Mouse (Mus musculus) lung, postnatal 0 days (tissue): Measurements from ENCODE around the gene Hoxb6. TPM values are rescaled to one million over a fixed set of nuclear protein-coding genes. Genes with fewer than 3 reads are reported as not detected.

Experiments
- ATAC-seq: fragments of 200-750 bp; cut with Nextera tagmentation; 2 replicates; pipeline ENCODE4 v1.8.0; 2017; ENCODE audit warnings: moderate library complexity
- DNase-seq: peaks from one replicate; pipeline ENCODE4 v3.0.0-alpha.2; 2016; ENCODE audit warnings: low spot score
- H3K27ac ChIP-seq: fragments of 300-500 bp; sonication (generic); 2 replicates; pipeline ENCODE4 v1.5.1; 2014; ENCODE audit warnings: antibody characterized with exemption, mild to moderate bottlenecking, low read length, mixed read lengths
- H3K27me3 ChIP-seq: fragments of 300-500 bp; sonication (generic); replicated peaks from 2 replicates; pipeline ENCODE4 v1.6.1; 2014; ENCODE audit warnings: low read length, mixed read lengths; ENCODE audit not compliant: insufficient read depth
- H3K36me3 ChIP-seq: fragments of 300-500 bp; sonication (generic); 2 replicates; pipeline ENCODE4 v1.6.1; 2014; ENCODE audit warnings: low read length, mixed read lengths; ENCODE audit not compliant: insufficient read depth
- H3K4me1 ChIP-seq: fragments of 300-500 bp; sonication (generic); 2 replicates; pipeline ENCODE4 v1.6.1; 2014; ENCODE audit warnings: antibody characterized with exemption, low read depth, low read length, mixed read lengths; ENCODE audit not compliant: insufficient read depth
- H3K4me2 ChIP-seq: fragments of 300-500 bp; sonication (generic); replicated peaks from 2 replicates; pipeline ENCODE4 v1.6.1; 2014; ENCODE audit warnings: low read depth, mild to moderate bottlenecking, low read length, moderate library complexity, mixed read lengths
- H3K4me3 ChIP-seq: fragments of 300-500 bp; sonication (generic); 2 replicates; pipeline ENCODE4 v1.5.1; 2014; ENCODE audit warnings: low read depth, low read length
- H3K9ac ChIP-seq: fragments of 300-500 bp; sonication (generic); replicated peaks from 2 replicates; pipeline ENCODE4 v1.6.1; 2014; ENCODE audit warnings: low read depth, mild to moderate bottlenecking
- H3K9me3 ChIP-seq: fragments of 300-500 bp; sonication (generic); 2 replicates; pipeline ENCODE4 v1.6.1; 2016; ENCODE audit warnings: low read length, mixed read lengths
- CTCF ChIP-seq: IDR thresholded peaks from 2 replicates; pipeline ENCODE4 v1.5.1; 2016; ENCODE audit warnings: antibody characterized with exemption, mild to moderate bottlenecking
- EP300 ChIP-seq: IDR thresholded peaks from 2 replicates; pipeline ENCODE4 v1.6.1; 2016; ENCODE audit warnings: antibody characterized with exemption, mild to moderate bottlenecking, control low read depth
- WGBS: fragments of 180-500 bp; shearing (Covaris S2); extraction: QIAGEN DNeasy Blood & Tissue Kit; methylation state at CpG from one replicate; pipeline ENCODE4 v1.1.7; 2014; 5-methylcytosine and 5-hydroxymethylcytosine counted together
- polyA plus RNA-seq: library from polyadenylated mRNA; unstranded; fragments of >200 nt; fragmentation: Nextera tagmentation; extraction: Ambion mirVana; gene quantifications from 2 replicates; pipeline ENCODE4 v1.2.1, GENCODE M21; 2015

Hoxb6 gene
- polyA plus RNA-seq, 1 experiment from 2014 or later, result 7.4 TPM

DNA sequence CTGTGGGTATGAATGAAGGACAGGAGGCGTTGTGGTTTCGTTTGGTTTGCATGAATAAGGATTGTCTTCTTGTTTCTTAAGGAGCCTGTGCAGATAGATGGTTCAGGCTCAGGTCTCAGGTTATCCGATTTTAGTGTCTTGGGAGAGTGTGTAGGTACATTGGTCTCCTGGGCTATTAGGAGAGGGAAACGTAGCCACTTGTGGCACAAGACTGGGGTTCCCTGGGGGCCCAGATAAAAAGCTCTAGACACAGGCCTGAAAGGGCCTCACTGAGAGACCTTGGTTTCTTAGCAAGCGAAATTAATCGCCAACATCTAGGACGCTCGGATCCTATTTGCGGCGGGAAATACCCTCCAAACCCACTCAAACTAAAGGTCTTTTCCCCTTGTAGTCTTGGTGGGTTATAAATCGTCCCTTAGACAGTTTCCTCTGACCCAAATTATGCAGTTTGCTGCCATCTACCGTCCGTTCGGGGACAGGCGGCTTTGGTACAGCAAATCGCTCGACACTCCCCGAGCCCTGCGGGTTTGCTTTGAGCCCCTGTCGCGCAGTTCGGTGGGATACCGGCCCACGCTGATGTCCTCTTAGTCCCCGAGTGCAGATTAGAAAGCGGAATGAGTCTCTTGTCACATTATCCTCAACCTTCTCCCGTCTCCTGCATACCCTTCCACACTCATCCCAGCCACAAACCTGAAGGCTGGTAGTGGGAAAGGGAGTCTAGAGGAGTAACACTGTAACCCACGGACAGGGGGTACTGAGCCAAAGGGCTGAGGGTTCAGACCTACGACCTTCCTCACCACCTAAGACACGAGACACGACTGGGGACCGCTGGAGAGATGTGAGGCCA lies 2.2 kb downstream of the Hoxb6 start:
- WGBS, result 2% methylated on average over 32 of the region's 32 CpGs
- Histone ChIP-seq H3K9ac (no peak overlapping the region), H3K27ac (no peak overlapping the region), H3K27me3 (peaks cover 72% of the 10 kb centered on the region), H3K9me3 (no peaks in the 10 kb centered on the region), H3K4me1 (no peaks in the 10 kb centered on the region), H3K4me3 (peak overlapping the region; percentile 10; the same call in 1 of the 2 replicates), H3K4me2 (peak overlapping the region; percentile 46), H3K36me3 (no peaks in the 10 kb centered on the region)
- ATAC-seq, result 0 out of 2 replicates have a peak, but pooled peaks have one; percentile 50
- TF ChIP-seq CTCF, result peak; percentile 81
- TF ChIP-seq EP300, result no peak
- DNase-seq, result peak; percentile 84

DNA sequence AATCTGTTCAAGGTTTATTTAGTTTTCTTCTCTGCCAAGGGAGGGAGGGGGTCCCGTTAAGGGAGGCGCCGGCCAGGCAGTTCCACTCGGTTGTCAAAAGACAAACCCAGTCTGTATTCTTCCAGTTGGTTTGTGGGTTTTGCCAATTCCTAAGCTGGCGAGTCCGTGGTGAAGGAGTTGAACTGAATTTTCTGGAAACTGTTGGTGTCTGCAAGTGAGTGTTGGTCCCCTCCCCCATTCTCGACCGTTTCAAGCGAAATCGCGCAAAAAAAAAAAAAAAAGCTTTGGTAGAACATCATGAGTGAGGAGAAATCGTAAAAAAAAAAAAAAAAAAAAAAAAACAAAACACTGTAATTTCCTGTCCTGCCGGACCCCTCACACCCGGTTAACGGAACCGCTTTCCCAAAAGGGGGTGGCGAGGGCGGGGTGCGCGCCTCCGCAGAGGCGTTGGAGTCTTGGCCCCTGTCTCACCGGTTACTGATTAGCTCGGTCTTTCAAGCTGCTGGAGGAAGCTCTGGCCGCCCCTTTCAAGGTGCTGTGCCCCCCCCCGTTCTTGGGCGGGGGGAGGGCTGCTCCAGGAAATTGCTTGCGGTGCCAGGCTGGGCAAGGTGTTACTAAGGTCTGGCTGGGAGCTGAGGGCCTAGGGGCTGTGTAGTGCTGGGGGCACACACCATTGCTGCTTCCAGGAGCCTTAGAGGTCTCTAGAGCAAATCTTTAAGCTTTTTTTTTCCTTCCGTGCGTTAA lies 3.0 kb downstream of the Hoxb6 start:
- Histone ChIP-seq H3K36me3 (no peaks in the 10 kb centered on the region), H3K4me2 (peak overlapping the region; percentile 46), H3K9me3 (no peaks in the 10 kb centered on the region), H3K9ac (no peak overlapping the region), H3K27me3 (peaks cover 78% of the 10 kb centered on the region), H3K4me3 (peak overlapping the region; percentile 10; the same call in 1 of the 2 replicates), H3K4me1 (no peaks in the 10 kb centered on the region), H3K27ac (no peak overlapping the region)
- WGBS, result 5% methylated on average over 30 of the region's 30 CpGs
- TF ChIP-seq EP300 (no peak), CTCF (no peak)
- DNase-seq, result no peak
- ATAC-seq, result no peak

DNA sequence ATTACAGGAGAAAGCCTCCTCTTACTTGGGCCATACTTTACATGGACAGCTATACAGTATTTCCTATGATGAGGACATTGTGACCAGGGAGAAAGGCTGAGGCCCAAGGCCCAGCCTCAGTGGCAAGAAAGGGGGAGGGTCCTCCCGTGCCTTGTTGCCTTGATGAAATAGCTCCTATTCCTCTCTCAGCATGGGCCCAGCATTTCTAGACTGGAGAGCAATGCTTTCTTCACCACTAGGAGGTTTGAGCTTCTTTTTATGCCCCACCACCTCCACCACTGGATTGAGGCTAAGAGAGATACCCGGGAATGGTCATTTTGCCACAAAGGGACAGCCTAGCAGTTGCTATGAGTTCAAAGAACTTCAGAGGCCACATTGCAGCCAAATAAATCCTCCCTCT lies 4.7 kb downstream of the Hoxb6 start:
- Histone ChIP-seq H3K9ac (no peak overlapping the region), H3K9me3 (no peaks in the 10 kb centered on the region), H3K4me1 (no peaks in the 10 kb centered on the region), H3K27ac (no peak overlapping the region), H3K36me3 (no peaks in the 10 kb centered on the region), H3K27me3 (peaks cover 82% of the 10 kb centered on the region), H3K4me2 (no peak overlapping the region), H3K4me3 (no peak overlapping the region)
- DNase-seq (no peak), ATAC-seq (no peak)
- 42% methylated on average over 2 of the region's 2 CpGs for WGBS
- TF ChIP-seq EP300 (no peak), CTCF (peak; percentile 31)

DNA sequence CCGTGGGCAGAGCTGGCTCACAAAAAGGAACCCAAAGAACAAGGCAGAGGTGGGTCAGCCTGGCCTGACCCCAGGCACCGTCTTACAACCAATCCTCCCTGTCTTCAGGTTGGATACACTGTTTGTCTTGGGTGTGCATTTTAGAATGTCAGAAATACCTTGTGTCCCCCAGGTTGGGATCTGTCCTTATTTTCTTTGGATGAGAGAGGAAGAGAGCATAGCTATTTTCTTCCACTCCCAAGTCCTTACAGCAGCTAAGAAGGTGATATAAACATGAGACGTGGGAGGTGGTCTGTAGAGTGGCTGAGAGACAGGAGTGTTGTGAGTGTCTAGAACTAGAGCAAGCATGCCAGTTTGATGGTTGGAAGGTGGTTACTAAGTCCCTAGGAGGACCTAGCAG lies 5.2 kb downstream of the Hoxb6 start:
- Histone ChIP-seq H3K9me3 (no peaks in the 10 kb centered on the region), H3K4me1 (no peaks in the 10 kb centered on the region), H3K4me3 (no peak overlapping the region), H3K36me3 (no peaks in the 10 kb centered on the region), H3K27me3 (peaks cover 81% of the 10 kb centered on the region), H3K9ac (no peak overlapping the region), H3K4me2 (no peak overlapping the region), H3K27ac (no peak overlapping the region)
- WGBS, result 38% methylated on average over 3 of the region's 3 CpGs
- no peak for DNase-seq
- ATAC-seq, result no peak
- TF ChIP-seq EP300, result no peak
- TF ChIP-seq CTCF, result no peak

DNA sequence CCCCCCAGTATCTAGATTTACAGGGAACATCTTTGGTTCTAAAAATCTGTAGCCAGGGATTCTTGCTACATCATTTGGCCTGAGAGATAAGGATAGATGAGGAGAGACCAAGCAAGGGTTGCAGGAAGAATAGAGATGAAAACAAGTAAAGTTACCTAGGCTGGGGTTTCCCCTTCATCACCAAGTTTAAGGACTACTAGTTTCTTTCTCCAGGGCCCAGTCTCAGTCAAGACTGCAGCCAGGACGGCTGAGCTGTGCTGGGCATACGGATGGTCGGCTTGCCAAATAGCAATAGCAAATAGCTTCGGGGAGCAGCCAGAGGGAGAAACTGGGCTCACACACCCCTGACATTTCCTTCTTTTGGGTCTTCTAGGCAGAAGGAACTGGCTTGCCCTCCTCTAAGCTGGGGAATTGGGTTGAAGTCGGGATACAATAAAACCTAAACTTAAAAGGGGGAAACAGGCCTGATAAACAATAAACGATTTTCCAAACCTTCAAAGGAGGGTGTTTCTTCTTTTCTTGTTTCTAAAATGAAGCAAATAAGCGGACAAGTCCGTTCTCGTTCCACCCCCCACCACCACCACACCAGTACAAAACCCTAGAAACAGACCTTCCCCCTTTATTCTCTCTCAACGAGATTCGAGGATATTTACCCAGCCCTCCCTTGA lies 5.8 kb downstream of the Hoxb6 start:
- H3K27ac ChIP-seq, result no peak overlapping the region
- no peak for ATAC-seq
- no peak for DNase-seq
- no peak overlapping the region for H3K4me2 ChIP-seq
- H3K4me3 ChIP-seq, result no peak overlapping the region
- H3K36me3 ChIP-seq, result no peaks in the 10 kb centered on the region
- no peak overlapping the region for H3K9ac ChIP-seq
- no peaks in the 10 kb centered on the region for H3K9me3 ChIP-seq
- peaks cover 79% of the 10 kb centered on the region for H3K27me3 ChIP-seq
- TF ChIP-seq EP300, result no peak
- TF ChIP-seq CTCF, result no peak
- no peaks in the 10 kb centered on the region for H3K4me1 ChIP-seq
- 37% methylated on average over 11 of the region's 11 CpGs for WGBS
